ENCODE assay signal across 19 mouse cellular contexts in the genomic region with DNA sequence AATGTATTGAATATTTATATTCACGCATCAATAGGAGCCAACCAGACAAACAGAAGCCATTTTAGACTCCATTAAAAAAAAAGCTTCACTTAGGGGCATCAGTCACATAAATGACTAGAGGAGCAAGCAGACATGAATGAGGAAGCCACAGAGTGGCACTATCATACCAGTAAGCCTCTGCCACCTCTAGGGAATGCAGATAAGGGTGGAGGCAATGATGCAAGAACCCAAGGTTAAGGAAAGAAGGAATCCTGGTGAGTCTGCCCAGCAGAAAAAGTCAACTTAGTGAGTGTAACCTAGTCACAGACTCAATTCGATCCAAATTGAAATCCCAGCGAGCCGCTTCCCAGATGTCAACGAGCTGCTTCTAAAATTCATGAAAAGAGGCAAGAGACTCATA. TPM values are rescaled to one million over a fixed set of nuclear protein-coding genes. Genes with fewer than 3 reads are reported as not detected.
DNase-seq lines count a peak whose midpoint lies in the region; ATAC-seq and TF ChIP-seq lines count a peak whose summit lies in the region.
"Had no signal": no experiment of that assay in that cellular context is flagged by ENCODE, and none has a peak within 500 bp of the region (broad histone marks: within the 10 kb centered on the region; RNA-seq: fewer than 3 reads in every experiment).

No protein-coding gene starts in this region.

- intact Hi-C loops in left cerebral cortex, postnatal 10 days (cut with DNase I), result no loop called here

- no peak overlapping the region for H3K9ac ChIP-seq in CH12.LX (ENCODE audit: insufficient read depth, low read depth)
- H3K9ac ChIP-seq: embryonic facial prominence, embryonic 15.5 days; heart, embryonic 15.5 days; hindbrain, embryonic 15.5 days; kidney, embryonic 15.5 days; liver, embryonic 15.5 days; midbrain, embryonic 15.5 days had no signal

- H3K4me2 ChIP-seq in CH12.LX (ENCODE audit: insufficient read depth, low read depth, poor library complexity, severe bottlenecking), result no peak overlapping the region
- H3K4me2 ChIP-seq: embryonic facial prominence, embryonic 15.5 days; heart, embryonic 15.5 days; hindbrain, embryonic 15.5 days; kidney, embryonic 15.5 days; liver, embryonic 15.5 days; midbrain, embryonic 15.5 days had no signal

- DNase-seq in adrenal gland, adult 8-10 months, result peak; percentile 34
- DNase-seq in adrenal gland, postnatal 25 days, result no peak
- DNase-seq in layer of hippocampus, adult 2 months (ENCODE audit: low spot score in 2 of 2), result no peak
- DNase-seq in layer of hippocampus, adult 9-10 months (ENCODE audit: low spot score), result no peak
- DNase-seq in CH12.LX (ENCODE audit: extremely low read depth), result no peak
- no peak for DNase-seq in left cerebral cortex, postnatal 10 days (ENCODE audit: extremely low spot score in 1 of 2, low spot score in 2 of 2)
- DNase-seq: cerebellum, adult 11-12 months; cerebellum, postnatal 36 days; layer of hippocampus, adult 9-11 months had no signal

- H3K79me2 ChIP-seq in CH12.LX (replicated peaks; ENCODE audit: control insufficient read depth, extremely low read depth, insufficient read depth, poor library complexity, severe bottlenecking), result no peaks in the 10 kb centered on the region

- no peak for ATAC-seq in activated CD4-positive, CD25-positive, alpha-beta regulatory T cell, adult 4 months
- ATAC-seq: midbrain, embryonic 15.5 days had no signal

- in situ Hi-C loops in CH12.LX (cut with MboI; ENCODE audit: low pct_ligation_motif_present, low pct_unique_long_range_greater_than_20kb, low sequenced_read_pairs), result loop anchor here (25.0 kb wide), 3 partner anchors 237 to 487 kb away; no protein-coding TSS in a partner anchor

- TF ChIP-seq RAD21 in CH12.LX (IDR thresholded peaks at IDR 0.05; ENCODE audit: low read depth, low read length), result peak; percentile 31

- H3K27me3 ChIP-seq in CH12.LX (replicated peaks), result no peaks in the 10 kb centered on the region
- H3K27me3 ChIP-seq: embryonic facial prominence, embryonic 15.5 days; heart, embryonic 15.5 days; hindbrain, embryonic 15.5 days; kidney, embryonic 15.5 days; liver, embryonic 15.5 days; midbrain, embryonic 15.5 days had no signal

- no peak for TF ChIP-seq EP300 in CH12.LX (IDR thresholded peaks at IDR 0.05; ENCODE audit: low read length)

- H3K36me3 ChIP-seq in CH12.LX (replicated peaks in 1 of 2; ENCODE audit: control insufficient read depth in 1 of 2, insufficient read depth in 1 of 2, low read length in 1 of 2), result no peaks in the 10 kb centered on the region
- H3K36me3 ChIP-seq: embryonic facial prominence, embryonic 15.5 days; heart, embryonic 15.5 days; hindbrain, embryonic 15.5 days; kidney, embryonic 15.5 days; liver, embryonic 15.5 days; midbrain, embryonic 15.5 days had no signal

- H3K4me3 ChIP-seq in layer of hippocampus, adult 2 months, result no peak overlapping the region
- no peak overlapping the region for H3K4me3 ChIP-seq in CH12.LX (replicated peaks in 1 of 3; ENCODE audit: low read depth in 2 of 3, low read length in 2 of 3, poor library complexity in 1 of 3)
- no peak overlapping the region for H3K4me3 ChIP-seq in cortical plate, adult 2 months (ENCODE audit: insufficient read depth, low read length)
- H3K4me3 ChIP-seq: embryonic facial prominence, embryonic 15.5 days; heart, embryonic 15.5 days; hindbrain, embryonic 15.5 days; kidney, embryonic 15.5 days; liver, embryonic 15.5 days; midbrain, embryonic 15.5 days had no signal

- dilution Hi-C loops in CH12.LX (cut with MboI; ENCODE audit: extremely low pct_ligation_motif_present, extremely low pct_unique_long_range_greater_than_20kb, low sequenced_read_pairs), result no loop called here

- no peak overlapping the region for H3K27ac ChIP-seq in layer of hippocampus, adult 2 months
- no peak overlapping the region for H3K27ac ChIP-seq in CH12.LX (ENCODE audit: insufficient read depth, low read depth)
- no peak overlapping the region for H3K27ac ChIP-seq in cortical plate, adult 2 months (ENCODE audit: insufficient read depth, low read length)
- H3K27ac ChIP-seq: embryonic facial prominence, embryonic 15.5 days; heart, embryonic 15.5 days; hindbrain, embryonic 15.5 days; kidney, embryonic 15.5 days; liver, embryonic 15.5 days; macrophage; midbrain, embryonic 15.5 days had no signal

- no peaks in the 10 kb centered on the region for H3K9me3 ChIP-seq in CH12.LX (replicated peaks; ENCODE audit: low read length)
- H3K9me3 ChIP-seq: embryonic facial prominence, embryonic 15.5 days; heart, embryonic 15.5 days; hindbrain, embryonic 15.5 days; kidney, embryonic 15.5 days; liver, embryonic 15.5 days; midbrain, embryonic 15.5 days had no signal

- peak; percentile 67 for TF ChIP-seq CTCF in layer of hippocampus, adult 2 months (conservative IDR thresholded peaks at IDR 0.05)
- TF ChIP-seq CTCF in CH12.LX (conservative IDR thresholded peaks at IDR 0.05 in 1 of 2, IDR thresholded peaks at IDR 0.05 in 1 of 2; ENCODE audit: low read depth in 2 of 2, low read length in 2 of 2), result peak in 1 of 2 experiments; percentile 28; a peak in 2 of 4 replicates
- TF ChIP-seq CTCF in cortical plate, adult 2 months (IDR thresholded peaks at IDR 0.05; ENCODE audit: extremely low read depth, insufficient read depth, low read length), result peak; percentile 53; the same call in 1 of the 2 replicates

- peaks cover 0 to 20% of the 10 kb centered on the region in 2 experiments; a peak in 2 of 4 replicates for H3K4me1 ChIP-seq in CH12.LX (ENCODE audit: control insufficient read depth in 1 of 2, insufficient read depth in 2 of 2)
- H3K4me1 ChIP-seq in cortical plate, adult 2 months (ENCODE audit: control insufficient read depth, insufficient read depth, low read length), result no peaks in the 10 kb centered on the region; the same call in 1 of the 2 replicates
- H3K4me1 ChIP-seq: embryonic facial prominence, embryonic 15.5 days; hindbrain, embryonic 15.5 days; kidney, embryonic 15.5 days; liver, embryonic 15.5 days; midbrain, embryonic 15.5 days had no signal

- no peak for TF ChIP-seq POLR2A in CH12.LX (IDR thresholded peaks at IDR 0.05; ENCODE audit: low read depth, low read length)
- TF ChIP-seq POLR2A in cortical plate, adult 2 months (IDR thresholded peaks at IDR 0.05; ENCODE audit: extremely low read depth, insufficient read depth, low read length), result no peak

TF ChIP-seq in CH12.LX, 34 proteins besides CTCF, POLR2A, EP300 and RAD21:
- TF ChIP-seq SMC3 (IDR thresholded peaks at IDR 0.05; ENCODE audit: low read depth, low read length), result 0 out of 2 replicates have a peak, but pooled peaks have one; percentile 4
- no peak for TF ChIP-seq TBP (conservative IDR thresholded peaks at IDR 0.05; ENCODE audit: low read depth, low read length)

RNA-seq across cellular contexts. Expression of a gene that starts 38.0 kb away (rescaled TPM):
- under 1 TPM; 0.09 to 0.38 (median 0.23) TPM for total RNA-seq in adrenal gland, adult 8-10 months (2022)
- total RNA-seq in adrenal gland, postnatal 25 days (2021), result 0.21 and 0.33 TPM in 2 replicates
- under 1 TPM; 0.29 to 0.41 TPM for total RNA-seq in layer of hippocampus, adult 2 months (2021)
- total RNA-seq in CH12.LX (2012; rRNA removed) (0.59 and 2.1 TPM in 2 replicates), CH12.LX (2014; rRNA removed) (3.2 and 3.4 TPM in 2 replicates)
- 0.82 and 1.1 TPM in 2 replicates for polyA plus RNA-seq in CH12.LX (2012; ENCODE audit: insufficient read length, low read depth)
- polyA plus RNA-seq in cortical plate, adult 2 months (2012; rRNA removed), result 0.10 and 0.19 TPM in 2 replicates
- total RNA-seq in left cerebral cortex, postnatal 10 days (2021), result under 1 TPM; 0.43 to 0.45 TPM
- polyA plus RNA-seq in activated CD4-positive, CD25-positive, alpha-beta regulatory T cell, adult 4 months (2017; shearing (Covaris generic)), result not detected
- polyA plus RNA-seq: forebrain, embryonic 11.5 days; macrophage; midbrain, embryonic 15.5 days had no signal
